Mouse (Mus musculus): ENCODE results near the gene Eif1ad. TPM values are rescaled to one million over a fixed set of nuclear protein-coding genes. Genes with fewer than 3 reads are reported as not detected.

The Eif1ad gene
- polyA plus RNA-seq, 1 experiment from 2014 or later = 40.5 TPM

DNA sequence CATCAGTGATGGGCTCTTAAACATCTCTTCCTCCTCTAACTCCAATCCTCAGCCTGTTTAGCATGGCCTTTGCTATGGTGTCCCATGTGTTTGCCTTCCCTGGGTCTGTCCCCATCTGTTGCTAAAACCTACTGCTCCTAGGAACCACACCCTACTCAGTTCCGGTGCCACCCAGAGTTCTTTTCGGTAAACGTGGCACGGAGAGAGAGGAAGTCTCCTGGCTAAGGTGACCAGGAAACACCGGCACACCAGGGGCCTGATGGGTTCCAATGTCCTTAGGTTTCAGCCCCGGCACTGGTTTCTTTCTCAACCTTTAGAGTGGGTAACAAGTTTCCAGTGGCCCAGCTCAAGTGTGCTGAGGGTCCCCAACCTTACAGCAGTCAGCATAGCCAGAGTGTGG lies 54.0 kb downstream of the Eif1ad start:
- H3K4me2 ChIP-seq = no peak overlapping the region
- H3K27ac ChIP-seq (replicated peaks) = no peak overlapping the region
- peaks cover 59% of the 10 kb centered on the region for H3K36me3 ChIP-seq
- H3K9ac ChIP-seq = no peak overlapping the region
- no peaks in the 10 kb centered on the region for H3K9me3 ChIP-seq
- H3K27me3 ChIP-seq (replicated peaks) = no peaks in the 10 kb centered on the region
- H3K4me3 ChIP-seq = no peak overlapping the region
- peaks cover 13% of the 10 kb centered on the region for H3K4me1 ChIP-seq
- ATAC-seq (ENCODE audit: extremely low read depth, insufficient number of reproducible peaks, low FRiP score, low TSS enrichment) = no peak
- 89% methylated on average over 6 of the region's 6 CpGs for WGBS

Other genes with a start within 250 kb of the Eif1ad start
- 18.4 and 22.3 TPM in 2 replicates for gene Klc2, start 248.2 kb upstream of the Eif1ad start, polyA plus RNA-seq (2015; fragmentation: Nextera tagmentation; extraction: Ambion mirVana)
- gene Pacs1, start 93.6 kb upstream of the Eif1ad start, polyA plus RNA-seq (2015; fragmentation: Nextera tagmentation; extraction: Ambion mirVana) = 17.7 and 18.6 TPM in 2 replicates
- 210 and 227 TPM in 2 replicates for gene Sf3b2, start 71.3 kb upstream of the Eif1ad start, polyA plus RNA-seq (2015; fragmentation: Nextera tagmentation; extraction: Ambion mirVana)
- 4.5 and 5.9 TPM in 2 replicates for gene Gal3st3, start 68.4 kb upstream of the Eif1ad start, polyA plus RNA-seq (2015; fragmentation: Nextera tagmentation; extraction: Ambion mirVana)
- not detected in 2 replicates for gene Catsper1, start 31.0 kb upstream of the Eif1ad start, polyA plus RNA-seq (2015; fragmentation: Nextera tagmentation; extraction: Ambion mirVana)
- 0.28 and 0.73 TPM in 2 replicates for gene Cst6, start 17.2 kb upstream of the Eif1ad start, polyA plus RNA-seq (2015; fragmentation: Nextera tagmentation; extraction: Ambion mirVana)
- 399 and 477 TPM in 2 replicates for gene Banf1, start 427 bp downstream of the Eif1ad start, polyA plus RNA-seq (2015; fragmentation: Nextera tagmentation; extraction: Ambion mirVana)
- 40.7 and 41.9 TPM in 2 replicates for gene Sart1, start 22.0 kb downstream of the Eif1ad start, polyA plus RNA-seq (2015; fragmentation: Nextera tagmentation; extraction: Ambion mirVana)
- 1.6 and 2.2 TPM in 2 replicates for gene Tsga10ip, start 35.8 kb downstream of the Eif1ad start, polyA plus RNA-seq (2015; fragmentation: Nextera tagmentation; extraction: Ambion mirVana)
- gene Drap1, start 58.2 kb downstream of the Eif1ad start, polyA plus RNA-seq (2015; fragmentation: Nextera tagmentation; extraction: Ambion mirVana) = 190 and 213 TPM in 2 replicates
- gene AI837181, start 58.4 kb downstream of the Eif1ad start, polyA plus RNA-seq (2015; fragmentation: Nextera tagmentation; extraction: Ambion mirVana) = 38.3 and 40.9 TPM in 2 replicates
- not detected in 2 replicates for gene Fosl1, start 80.8 kb downstream of the Eif1ad start, polyA plus RNA-seq (2015; fragmentation: Nextera tagmentation; extraction: Ambion mirVana)
- gene Ccdc85b, start 91.2 kb downstream of the Eif1ad start, polyA plus RNA-seq (2015; fragmentation: Nextera tagmentation; extraction: Ambion mirVana) = 7.6 and 8.1 TPM in 2 replicates
- 87.4 and 93.1 TPM in 2 replicates for gene Fibp, start 93.9 kb downstream of the Eif1ad start, polyA plus RNA-seq (2015; fragmentation: Nextera tagmentation; extraction: Ambion mirVana)
- 0.56 and 1.7 TPM in 2 replicates for gene Ctsw, start 101.8 kb downstream of the Eif1ad start, polyA plus RNA-seq (2015; fragmentation: Nextera tagmentation; extraction: Ambion mirVana)
- 74.0 and 80.7 TPM in 2 replicates for gene Efemp2, start 107.2 kb downstream of the Eif1ad start, polyA plus RNA-seq (2015; fragmentation: Nextera tagmentation; extraction: Ambion mirVana)
- 36.8 and 38.9 TPM in 2 replicates for gene Mus81, start 121.7 kb downstream of the Eif1ad start, polyA plus RNA-seq (2015; fragmentation: Nextera tagmentation; extraction: Ambion mirVana)
- 1,825 and 1,925 TPM in 2 replicates for gene Cfl1, start 123.7 kb downstream of the Eif1ad start, polyA plus RNA-seq (2015; fragmentation: Nextera tagmentation; extraction: Ambion mirVana)
- gene 1700020D05Rik, start 137.0 kb downstream of the Eif1ad start, polyA plus RNA-seq (2015; fragmentation: Nextera tagmentation; extraction: Ambion mirVana) = not detected in 2 replicates
- 13.5 and 14.8 TPM in 2 replicates for gene Snx32, start 143.8 kb downstream of the Eif1ad start, polyA plus RNA-seq (2015; fragmentation: Nextera tagmentation; extraction: Ambion mirVana)
- 0.07 and 0.13 TPM in 2 replicates for gene Ovol1, start 193.9 kb downstream of the Eif1ad start, polyA plus RNA-seq (2015; fragmentation: Nextera tagmentation; extraction: Ambion mirVana)
- 2.2 and 2.7 TPM in 2 replicates for gene Ap5b1, start 201.3 kb downstream of the Eif1ad start, polyA plus RNA-seq (2015; fragmentation: Nextera tagmentation; extraction: Ambion mirVana)
- 109 and 113 TPM in 2 replicates for gene Rnaseh2c, start 235.1 kb downstream of the Eif1ad start, polyA plus RNA-seq (2015; fragmentation: Nextera tagmentation; extraction: Ambion mirVana)
- gene Kat5, start 243.5 kb downstream of the Eif1ad start, polyA plus RNA-seq (2015; fragmentation: Nextera tagmentation; extraction: Ambion mirVana) = 31.0 and 31.5 TPM in 2 replicates

Data from heart, embryonic 13.5 days (tissue).